Mouse (Mus musculus) stomach, postnatal 0 days (tissue): ENCODE data around the gene Gnb4. TPM values are rescaled to one million over a fixed set of nuclear protein-coding genes. Genes with fewer than 3 reads are reported as not detected.

Experiments used
- ATAC-seq: fragments of 200-750 bp; cut with Nextera tagmentation; 2 replicates; pipeline ENCODE4 v1.8.0; 2017; ENCODE audit not compliant: low FRiP score, low TSS enrichment
- DNase-seq: peaks from one replicate; pipeline ENCODE4 v3.0.0-alpha.2; 2016; ENCODE audit warnings: low spot score
- H3K27ac ChIP-seq: fragments of 300-500 bp; sonication (generic); replicated peaks from 2 replicates; pipeline ENCODE4 v1.5.1; 2014; ENCODE audit warnings: mild to moderate bottlenecking, control low read depth
- H3K27me3 ChIP-seq: fragments of 300-500 bp; sonication (generic); 2 replicates; pipeline ENCODE4 v1.6.1; 2014; ENCODE audit warnings: low read length; ENCODE audit not compliant: control insufficient read depth, insufficient read depth
- H3K36me3 ChIP-seq: fragments of 300-500 bp; sonication (generic); 2 replicates; pipeline ENCODE4 v1.6.1; 2014; ENCODE audit warnings: low read length, mixed read lengths; ENCODE audit not compliant: control insufficient read depth, insufficient read depth
- H3K4me1 ChIP-seq: fragments of 300-500 bp; sonication (generic); replicated peaks from 2 replicates; pipeline ENCODE4 v1.6.1; 2014; ENCODE audit warnings: antibody characterized with exemption; ENCODE audit not compliant: control insufficient read depth, insufficient read depth
- H3K4me2 ChIP-seq: fragments of 300-500 bp; sonication (generic); replicated peaks from 2 replicates; pipeline ENCODE4 v1.6.1; 2014; ENCODE audit warnings: low read depth, mild to moderate bottlenecking, control low read depth, moderate library complexity
- H3K4me3 ChIP-seq: fragments of 300-500 bp; sonication (generic); 2 replicates; pipeline ENCODE4 v1.5.1; 2014; ENCODE audit warnings: low read depth, low read length, control low read depth
- H3K9ac ChIP-seq: fragments of 300-500 bp; sonication (generic); 2 replicates; pipeline ENCODE4 v1.6.1; 2014; ENCODE audit warnings: mild to moderate bottlenecking, low read length, control low read depth, mixed read lengths
- H3K9me3 ChIP-seq: fragments of 300-500 bp; sonication (generic); 2 replicates; pipeline ENCODE4 v1.6.1; 2016; ENCODE audit warnings: low read length; ENCODE audit not compliant: control insufficient read depth
- EP300 ChIP-seq: optimal IDR thresholded peaks from 2 replicates; pipeline ENCODE3; 2016; ENCODE audit warnings: antibody characterized with exemption
- WGBS: fragments of 180-500 bp; shearing (Covaris S2); extraction: QIAGEN DNeasy Blood & Tissue Kit; methylation state at CpG from one replicate; pipeline ENCODE4 v1.1.7; 2014; 5-methylcytosine and 5-hydroxymethylcytosine counted together
- polyA plus RNA-seq: library from polyadenylated mRNA; unstranded; fragments of >200 nt; fragmentation: Nextera tagmentation; extraction: Ambion mirVana; gene quantifications from 2 replicates; pipeline ENCODE4 v1.2.1, GENCODE M21; 2015

Gene Gnb4
- polyA plus RNA-seq, 1 experiment from 2014 or later: 42.6 TPM

DNA sequence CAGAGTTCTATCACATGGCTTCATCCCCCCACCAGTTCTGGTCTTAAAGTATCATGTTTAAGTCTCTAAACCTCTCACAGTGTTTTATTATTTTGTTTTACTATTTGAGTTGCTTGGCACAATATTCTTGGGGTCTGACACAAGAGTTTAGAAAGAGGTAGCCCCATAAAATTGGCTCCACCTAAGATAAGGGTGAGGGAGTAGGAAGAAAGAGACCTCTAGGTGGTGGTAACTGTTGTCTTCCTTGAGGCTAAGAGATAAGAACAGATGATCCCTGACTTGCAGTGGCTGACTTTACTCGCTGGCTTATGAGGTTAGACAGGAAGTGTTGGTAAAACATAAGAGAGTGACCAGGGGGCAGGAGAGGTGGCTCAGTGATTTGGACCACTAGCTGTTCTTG is 80.7 kb downstream of the Gnb4 start:
- DNase-seq (no peak), ATAC-seq (no peak)
- Histone ChIP-seq H3K4me1 (no peaks in the 10 kb centered on the region), H3K27me3 (no peaks in the 10 kb centered on the region), H3K9ac (no peak overlapping the region), H3K4me2 (no peak overlapping the region), H3K9me3 (no peaks in the 10 kb centered on the region), H3K27ac (no peak overlapping the region), H3K4me3 (no peak overlapping the region), H3K36me3 (peaks cover 13% of the 10 kb centered on the region)
- WGBS: 75% methylated on average over 1 of the region's 1 CpGs
- TF ChIP-seq EP300: no peak

Other genes starting within 250 kb of the Gnb4 start
- gene Pik3ca, start 218.9 kb downstream of the Gnb4 start, polyA plus RNA-seq: 5.8 and 6.4 TPM in 2 replicates
- 0.05 TPM in 2 replicates for gene Kcnmb3, start 124.4 kb downstream of the Gnb4 start, polyA plus RNA-seq
- 23.7 and 23.9 TPM in 2 replicates for gene Zfp639, start 106.3 kb downstream of the Gnb4 start, polyA plus RNA-seq
- gene Mfn1, start 87.1 kb downstream of the Gnb4 start, polyA plus RNA-seq: 18.3 and 22.3 TPM in 2 replicates
- gene Actl6a, start 89.7 kb upstream of the Gnb4 start, polyA plus RNA-seq: 58.0 and 58.6 TPM in 2 replicates
- 322 and 327 TPM in 2 replicates for gene Ndufb5, start 120.4 kb upstream of the Gnb4 start, polyA plus RNA-seq
- 22.3 and 23.7 TPM in 2 replicates for gene Mrpl47, start 121.0 kb upstream of the Gnb4 start, polyA plus RNA-seq
- gene Usp13, start 201.0 kb upstream of the Gnb4 start, polyA plus RNA-seq: 1.1 TPM in 2 replicates